Comparison of ENCODE assay signal across 40 mouse cellular contexts in genomic region chr1:139501258-139501752, GRCm38 (mm10). TPM values are rescaled to one million over a fixed set of nuclear protein-coding genes. Genes with fewer than 3 reads are reported as not detected.
DNase-seq lines count a peak whose midpoint lies in the region; ATAC-seq and TF ChIP-seq lines count a peak whose summit lies in the region.
"Had no signal": no experiment of that assay in that cellular context is flagged by ENCODE, and none has a peak within 500 bp of the region (broad histone marks: within the 10 kb centered on the region; RNA-seq: fewer than 3 reads in every experiment).

F13b (plus strand) TSS chr1:139501702.

- intact Hi-C loops in heart, postnatal 36 days (cut with DNase I) = no loop called here

- no peaks in the 10 kb centered on the region for H3K4me1 ChIP-seq in kidney, embryonic 14.5 days (ENCODE audit: control insufficient read depth, insufficient read depth, low read length)
- H3K4me1 ChIP-seq in liver, embryonic 12.5 days = no peaks in the 10 kb centered on the region
- H3K4me1 ChIP-seq in liver, embryonic 11.5 days (replicated peaks; ENCODE audit: control insufficient read depth, insufficient read depth, low read length) = no peaks in the 10 kb centered on the region
- no peaks in the 10 kb centered on the region for H3K4me1 ChIP-seq in liver, embryonic 14.5 days (replicated peaks; ENCODE audit: control insufficient read depth in 2 of 2, insufficient read depth in 2 of 2, low read length in 1 of 2)
- H3K4me1 ChIP-seq in forebrain, postnatal 0 days (ENCODE audit: insufficient read depth) = no peaks in the 10 kb centered on the region
- H3K4me1 ChIP-seq: embryonic facial prominence, embryonic 13.5 days; forebrain, embryonic 10.5 days; heart, embryonic 13.5 days; hindbrain, embryonic 10.5 days; hindbrain, embryonic 15.5 days; limb, embryonic 13.5 days; midbrain, embryonic 13.5 days; neural tube, embryonic 13.5 days had no signal

- no peak for ATAC-seq in kidney, embryonic 14.5 days (ENCODE audit: low FRiP score, low TSS enrichment)
- 0 out of 2 replicates have a peak, but pooled peaks have one; percentile 30 for ATAC-seq in liver, embryonic 12.5 days
- ATAC-seq in liver, embryonic 11.5 days (replicated peaks; ENCODE audit: low FRiP score) = no peak
- ATAC-seq in liver, embryonic 14.5 days (ENCODE audit: insufficient read depth) = no peak
- no peak for ATAC-seq in forebrain, postnatal 0 days
- ATAC-seq: activated CD4-positive, CD25-positive, alpha-beta regulatory T cell, adult 4 months; forebrain, embryonic 16.5 days; inflammation-experienced regulatory T-cells, adult 6 months; midbrain, embryonic 13.5 days had no signal

- no peak within 1 kb of the TSS for H3K4me3 ChIP-seq in kidney, embryonic 14.5 days (ENCODE audit: low read length)
- no peak within 1 kb of the TSS for H3K4me3 ChIP-seq in liver, embryonic 12.5 days
- no peak within 1 kb of the TSS for H3K4me3 ChIP-seq in liver, embryonic 11.5 days (ENCODE audit: low read depth, low read length)
- no peak within 1 kb of the TSS for H3K4me3 ChIP-seq in liver, embryonic 14.5 days (ENCODE audit: insufficient read depth in 1 of 2, low read depth in 2 of 2, low read length in 2 of 2)
- no peak within 1 kb of the TSS for H3K4me3 ChIP-seq in forebrain, postnatal 0 days (ENCODE audit: low read depth, low read length)
- H3K4me3 ChIP-seq: embryonic facial prominence, embryonic 13.5 days; forebrain, embryonic 10.5 days; heart, embryonic 13.5 days; hindbrain, embryonic 10.5 days; hindbrain, embryonic 15.5 days; limb, embryonic 13.5 days; midbrain, embryonic 13.5 days; neural tube, embryonic 13.5 days had no signal

- DNase-seq in kidney, adult 9 months = peak; percentile 71
- no peak for DNase-seq in liver, embryonic 11.5 days (ENCODE audit: low spot score)
- peak in 1 of 3 experiments; percentile 6 for DNase-seq in liver, embryonic 14.5 days (ENCODE audit: low read depth in 3 of 3, low spot score in 3 of 3)
- DNase-seq in heart, postnatal 36 days = no peak
- no peak for DNase-seq in forebrain, postnatal 0 days
- DNase-seq: adrenal gland, adult 8-10 months; B cell, adult 2 months; cerebellum, adult 11-12 months; cerebellum, adult 9-11 months; embryo, embryonic 11 days; heart, postnatal 10 days; lung, adult 2 months; lung, postnatal 10 days; right cerebral cortex, postnatal 4 days; thymus, adult 2 months; thymus, postnatal 36 days had no signal

- no peak within 1 kb of the TSS for H3K4me2 ChIP-seq in kidney, embryonic 14.5 days (replicated peaks; ENCODE audit: low read depth, low read length)
- H3K4me2 ChIP-seq in liver, embryonic 12.5 days = no peak within 1 kb of the TSS
- H3K4me2 ChIP-seq in liver, embryonic 11.5 days = no peak within 1 kb of the TSS
- peak within 1 kb of the TSS; percentile 21 for H3K4me2 ChIP-seq in liver, embryonic 14.5 days (ENCODE audit: low read depth)
- no peak within 1 kb of the TSS for H3K4me2 ChIP-seq in forebrain, postnatal 0 days (ENCODE audit: low read depth)
- H3K4me2 ChIP-seq: embryonic facial prominence, embryonic 13.5 days; heart, embryonic 13.5 days; hindbrain, embryonic 15.5 days; limb, embryonic 13.5 days; midbrain, embryonic 13.5 days; neural tube, embryonic 13.5 days had no signal

- 88% methylated on average over 3 of the region's 3 CpGs for WGBS in kidney, embryonic 14.5 days
- WGBS in liver, embryonic 12.5 days (ENCODE audit: insufficient replicate concordance) = 67% methylated on average over 3 of the region's 3 CpGs
- 69% methylated on average over 3 of the region's 3 CpGs for WGBS in liver, embryonic 11.5 days
- 64% methylated on average over 3 of the region's 3 CpGs for WGBS in liver, embryonic 14.5 days (ENCODE audit: insufficient replicate concordance)
- WGBS in forebrain, postnatal 0 days = 88% methylated on average over 3 of the region's 3 CpGs

- no peak for TF ChIP-seq CTCF in liver, embryonic 14.5 days (IDR thresholded peaks at IDR 0.05; ENCODE audit: low read depth)
- no peak for TF ChIP-seq CTCF in forebrain, postnatal 0 days (IDR thresholded peaks at IDR 0.05; ENCODE audit: low read depth)

- H3K27me3 ChIP-seq in kidney, embryonic 14.5 days (ENCODE audit: control insufficient read depth, insufficient read depth, low read length) = no peaks in the 10 kb centered on the region
- no peaks in the 10 kb centered on the region for H3K27me3 ChIP-seq in liver, embryonic 12.5 days (replicated peaks)
- H3K27me3 ChIP-seq in liver, embryonic 11.5 days (replicated peaks; ENCODE audit: control insufficient read depth, insufficient read depth, low read length) = no peaks in the 10 kb centered on the region
- no peaks in the 10 kb centered on the region for H3K27me3 ChIP-seq in liver, embryonic 14.5 days (ENCODE audit: control insufficient read depth, insufficient read depth, low read length)
- H3K27me3 ChIP-seq in forebrain, postnatal 0 days (ENCODE audit: insufficient read depth, low read length) = no peaks in the 10 kb centered on the region
- H3K27me3 ChIP-seq: embryonic facial prominence, embryonic 13.5 days; heart, embryonic 13.5 days; hindbrain, embryonic 15.5 days; limb, embryonic 13.5 days; midbrain, embryonic 13.5 days; neural tube, embryonic 13.5 days had no signal

- H3K9ac ChIP-seq in kidney, embryonic 14.5 days (ENCODE audit: low read depth, low read length) = no peak within 1 kb of the TSS
- no peak within 1 kb of the TSS for H3K9ac ChIP-seq in liver, embryonic 12.5 days
- no peak within 1 kb of the TSS for H3K9ac ChIP-seq in liver, embryonic 11.5 days (ENCODE audit: low read depth, low read length)
- no peak within 1 kb of the TSS for H3K9ac ChIP-seq in liver, embryonic 14.5 days (replicated peaks)
- H3K9ac ChIP-seq in forebrain, postnatal 0 days = no peak within 1 kb of the TSS
- H3K9ac ChIP-seq: embryonic facial prominence, embryonic 13.5 days; heart, embryonic 13.5 days; hindbrain, embryonic 15.5 days; limb, embryonic 13.5 days; midbrain, embryonic 13.5 days; neural tube, embryonic 13.5 days had no signal

- no peak within 1 kb of the TSS for H3K27ac ChIP-seq in kidney, embryonic 14.5 days (ENCODE audit: low read depth, low read length)
- H3K27ac ChIP-seq in liver, embryonic 12.5 days = no peak within 1 kb of the TSS
- no peak within 1 kb of the TSS for H3K27ac ChIP-seq in liver, embryonic 11.5 days (ENCODE audit: low read depth, low read length)
- H3K27ac ChIP-seq in liver, embryonic 14.5 days = no peak within 1 kb of the TSS
- no peak within 1 kb of the TSS for H3K27ac ChIP-seq in forebrain, postnatal 0 days (ENCODE audit: low read depth, low read length)
- H3K27ac ChIP-seq: embryonic facial prominence, embryonic 13.5 days; forebrain, embryonic 10.5 days; heart, embryonic 13.5 days; hindbrain, embryonic 10.5 days; hindbrain, embryonic 15.5 days; limb, embryonic 13.5 days; macrophage; midbrain, embryonic 13.5 days; neural tube, embryonic 13.5 days had no signal

- H3K9me3 ChIP-seq in kidney, embryonic 14.5 days (ENCODE audit: control insufficient read depth, low read length) = no peaks in the 10 kb centered on the region
- no peaks in the 10 kb centered on the region for H3K9me3 ChIP-seq in liver, embryonic 12.5 days (replicated peaks)
- H3K9me3 ChIP-seq in liver, embryonic 11.5 days (ENCODE audit: control insufficient read depth, low read length) = no peaks in the 10 kb centered on the region
- H3K9me3 ChIP-seq in liver, embryonic 14.5 days (ENCODE audit: control insufficient read depth, low read length) = no peaks in the 10 kb centered on the region
- H3K9me3 ChIP-seq in forebrain, postnatal 0 days (ENCODE audit: low read length) = no peaks in the 10 kb centered on the region
- H3K9me3 ChIP-seq: embryonic facial prominence, embryonic 13.5 days; forebrain, embryonic 10.5 days; heart, embryonic 13.5 days; hindbrain, embryonic 10.5 days; hindbrain, embryonic 15.5 days; limb, embryonic 13.5 days; midbrain, embryonic 13.5 days; neural tube, embryonic 13.5 days had no signal

- no peaks in the 10 kb centered on the region for H3K36me3 ChIP-seq in kidney, embryonic 14.5 days (ENCODE audit: control insufficient read depth, insufficient read depth, low read length)
- 0 out of 2 replicates have a peak, but pooled peaks cover under 1% of the 10 kb centered on the region for H3K36me3 ChIP-seq in liver, embryonic 12.5 days
- H3K36me3 ChIP-seq in liver, embryonic 11.5 days (ENCODE audit: control insufficient read depth, insufficient read depth, low read length) = no peaks in the 10 kb centered on the region
- no peaks in the 10 kb centered on the region for H3K36me3 ChIP-seq in liver, embryonic 14.5 days (replicated peaks; ENCODE audit: control insufficient read depth, insufficient read depth, low read depth)
- H3K36me3 ChIP-seq in forebrain, postnatal 0 days (ENCODE audit: insufficient read depth) = no peaks in the 10 kb centered on the region
- H3K36me3 ChIP-seq: embryonic facial prominence, embryonic 13.5 days; forebrain, embryonic 10.5 days; heart, embryonic 13.5 days; hindbrain, embryonic 15.5 days; limb, embryonic 13.5 days; midbrain, embryonic 13.5 days; neural tube, embryonic 13.5 days had no signal

- no peak for TF ChIP-seq EP300 in liver, embryonic 14.5 days (IDR thresholded peaks at IDR 0.05; ENCODE audit: low read depth)

RNA-seq across cellular contexts. Expression of gene F13b, which starts in this region (rescaled TPM):
- not detected in 2 replicates for polyA plus RNA-seq in kidney, embryonic 14.5 days (2014; fragmentation: Nextera tagmentation; extraction: Ambion mirVana)
- polyA plus RNA-seq in liver, embryonic 12.5 days (2016; fragmentation: Nextera tagmentation; extraction: Ambion mirVana) = 3.6 and 3.8 TPM in 2 replicates
- polyA plus RNA-seq in liver, embryonic 11.5 days (2014; fragmentation: Nextera tagmentation; extraction: Ambion mirVana) = 1.2 and 1.5 TPM in 2 replicates
- 8.7 and 16.1 TPM in 2 replicates for polyA plus RNA-seq in liver, embryonic 14.5 days (2012; rRNA removed)
- 15.6 and 16.7 TPM in 2 replicates for polyA plus RNA-seq in liver, embryonic 14.5 days (2014; fragmentation: Nextera tagmentation; extraction: Ambion mirVana)
- total RNA-seq in heart, postnatal 36 days (2021) = not detected
- not detected in 2 replicates for total RNA-seq in forebrain, postnatal 0 days (2014; rRNA removed)
- polyA plus RNA-seq in forebrain, postnatal 0 days (2015; fragmentation: Nextera tagmentation; extraction: Ambion mirVana) = not detected in 2 replicates
- total RNA-seq: adrenal gland, adult 8-10 months; ES-E14; gastrocnemius, adult 8-10 months; heart, adult 8-10 months; heart, postnatal 10 days; layer of hippocampus, adult 18-20 months; layer of hippocampus, postnatal 10 days; left cerebral cortex, adult 18-20 months; left cerebral cortex, postnatal 25 days; megakaryocyte-erythroid progenitor cell, adult 5-6 weeks had no signal
- polyA plus RNA-seq: activated CD4-positive, CD25-positive, alpha-beta regulatory T cell, adult 4 months; embryonic facial prominence, embryonic 13.5 days; forebrain, embryonic 10.5 days; forebrain, embryonic 16.5 days; gonadal fat pad, adult 2 months; heart, embryonic 13.5 days; hindbrain, embryonic 10.5 days; inflammation-experienced regulatory T-cells, adult 6 months; limb, embryonic 13.5 days; lung, adult 2 months; macrophage; midbrain, embryonic 13.5 days; neural tube, embryonic 13.5 days; spleen, adult 2 months; thymus, adult 2 months had no signal
